Mouse (Mus musculus) frontal cortex, postnatal 10 days (tissue): ENCODE results near the gene Card19.

Experiments used
- DNase-seq, 2 experiments: peaks; one replicate each; pipeline ENCODE4 v3.0.0; 2022; ENCODE audit warnings: low spot score in 2 of 2, mixed read lengths in 1 of 2

Gene Card19

DNA sequence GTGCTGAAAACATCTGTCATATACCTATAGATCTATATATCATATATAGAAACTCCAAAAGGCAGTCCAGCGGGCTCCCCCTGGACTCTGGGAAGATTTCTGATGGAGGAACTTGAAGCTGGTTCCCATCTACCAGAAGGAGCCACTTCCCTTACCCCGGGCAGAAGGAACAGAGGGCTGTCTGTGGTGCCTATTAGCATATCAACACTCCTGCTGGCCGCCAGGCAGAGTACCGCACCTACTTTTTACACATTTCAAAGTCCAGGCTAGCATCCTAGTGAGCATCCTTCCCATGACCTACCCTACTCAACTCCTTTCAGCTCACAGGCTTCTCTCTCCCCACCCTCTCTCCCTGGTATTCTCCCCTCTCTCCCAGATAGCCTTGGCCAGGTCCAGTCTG lies 9.8 kb upstream of the Card19 start:
- no peak for DNase-seq

DNA sequence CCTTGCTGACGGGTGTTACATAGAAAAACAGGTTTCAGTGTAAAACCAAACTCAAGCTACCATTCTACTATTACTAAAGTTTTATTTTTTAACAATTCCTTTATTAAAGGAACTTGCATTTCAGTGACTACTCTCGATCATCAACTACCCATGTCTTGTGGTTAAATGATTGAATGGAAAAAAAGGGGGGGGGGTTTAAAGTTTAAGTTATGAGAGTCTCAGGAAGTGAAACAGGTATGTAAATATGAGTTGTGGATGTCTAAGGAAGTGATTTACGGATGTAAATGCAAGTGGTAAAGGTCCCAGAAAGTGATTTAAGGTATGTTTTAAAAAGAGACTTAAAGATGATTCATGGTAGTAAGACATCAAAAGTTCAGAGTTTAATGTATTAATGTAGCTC lies 9.3 kb upstream of the Card19 start:
- no peak for DNase-seq

DNA sequence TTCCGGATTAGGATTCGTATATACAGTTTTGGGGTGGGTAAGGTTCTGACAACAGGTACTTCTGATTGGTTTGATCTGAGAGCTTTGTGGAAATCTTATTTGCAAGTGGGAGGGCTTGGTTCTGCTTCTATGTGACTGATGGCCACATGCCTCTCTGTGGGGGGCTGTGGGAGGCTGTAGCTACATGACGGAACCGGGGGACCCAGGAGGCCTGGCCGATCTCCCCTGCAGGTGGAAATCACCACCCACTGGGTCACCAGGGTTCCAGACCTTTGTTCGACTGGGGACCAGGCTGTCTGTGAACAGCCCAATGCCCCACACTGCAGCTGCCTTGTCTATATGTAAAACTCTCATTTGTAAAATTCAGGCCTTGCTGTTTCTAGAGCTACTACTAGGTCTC lies 8.9 kb upstream of the Card19 start:
- no peak for DNase-seq

DNA sequence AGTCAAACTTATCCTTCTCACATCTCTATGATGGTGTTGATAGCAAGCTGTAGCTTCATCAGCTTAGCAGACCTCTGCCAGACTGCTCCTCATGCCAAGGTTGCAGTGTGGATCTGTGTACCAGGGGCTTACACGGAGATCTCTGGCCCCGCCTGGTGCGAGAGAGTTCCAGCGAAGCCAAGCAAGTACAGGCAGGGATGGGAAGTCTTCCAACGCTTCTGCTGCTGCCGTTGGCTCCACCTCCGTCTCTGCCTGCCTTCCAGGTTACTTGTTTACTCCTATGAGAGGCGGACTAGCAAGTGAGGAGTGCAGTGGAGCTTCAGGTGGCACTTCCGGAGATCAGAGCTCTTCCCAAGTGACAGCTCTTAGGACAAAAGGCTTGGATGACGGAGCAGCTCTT lies 8.5 kb upstream of the Card19 start:
- DNase-seq, result no peak

DNA sequence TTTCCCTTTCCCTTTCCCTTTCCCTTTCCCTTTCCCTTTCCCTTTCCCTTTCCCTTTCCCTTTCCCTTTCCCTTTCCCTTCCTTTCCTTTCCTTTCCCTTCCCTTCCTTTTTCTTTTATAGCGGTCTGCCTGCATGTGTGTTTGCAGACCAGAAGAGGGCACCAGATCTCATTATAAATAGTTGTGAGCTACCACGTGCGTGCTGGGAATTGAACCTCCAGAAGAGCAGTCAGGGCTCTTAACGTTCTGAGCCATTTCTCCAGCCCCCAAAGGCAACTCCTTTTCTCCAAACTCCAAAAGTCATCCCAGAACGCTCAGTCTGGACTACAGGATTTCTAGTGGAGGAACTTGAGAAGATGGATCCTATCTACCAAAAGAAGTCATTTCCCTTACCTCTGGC lies 5.1 kb upstream of the Card19 start:
- no peak for DNase-seq

DNA sequence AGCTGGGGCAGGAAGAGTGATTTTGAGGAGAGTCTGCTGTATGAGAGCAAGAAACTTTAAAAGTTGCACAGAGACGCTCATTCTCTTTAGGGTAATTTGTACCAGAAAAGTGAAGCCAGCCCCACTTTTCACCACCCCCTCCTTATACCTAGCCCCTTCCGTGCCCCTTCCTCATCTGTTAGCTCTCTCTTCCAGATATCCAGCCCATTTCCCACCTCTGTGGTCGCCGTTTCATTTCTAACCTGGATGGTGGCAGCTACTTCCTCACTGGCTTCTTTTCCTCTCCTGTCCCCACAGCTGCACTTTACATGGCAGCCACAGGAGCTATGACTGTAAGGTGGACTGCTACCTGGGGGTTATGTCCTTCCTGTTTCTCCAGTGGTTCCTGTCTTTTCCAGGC lies 3.5 kb upstream of the Card19 start:
- no peak for DNase-seq

DNA sequence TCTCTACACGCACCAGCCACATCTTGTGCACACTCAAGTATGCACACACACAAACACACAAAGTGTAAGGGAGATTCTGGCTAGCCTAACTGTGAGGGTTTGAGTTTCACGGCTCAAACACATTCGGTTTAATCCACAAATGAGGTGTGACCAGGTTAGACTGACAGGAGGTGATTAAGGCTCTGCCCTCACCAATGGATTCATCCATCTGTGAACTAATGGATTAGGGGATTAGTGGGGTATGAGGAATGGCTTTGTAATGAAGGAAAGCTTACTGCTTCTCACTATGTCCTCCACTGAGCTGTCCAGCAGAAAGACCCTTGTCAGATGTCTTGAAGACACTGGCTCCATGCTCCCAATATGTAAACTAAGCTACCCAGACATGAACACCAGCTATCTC lies 2.8 kb upstream of the Card19 start:
- no peak for DNase-seq

DNA sequence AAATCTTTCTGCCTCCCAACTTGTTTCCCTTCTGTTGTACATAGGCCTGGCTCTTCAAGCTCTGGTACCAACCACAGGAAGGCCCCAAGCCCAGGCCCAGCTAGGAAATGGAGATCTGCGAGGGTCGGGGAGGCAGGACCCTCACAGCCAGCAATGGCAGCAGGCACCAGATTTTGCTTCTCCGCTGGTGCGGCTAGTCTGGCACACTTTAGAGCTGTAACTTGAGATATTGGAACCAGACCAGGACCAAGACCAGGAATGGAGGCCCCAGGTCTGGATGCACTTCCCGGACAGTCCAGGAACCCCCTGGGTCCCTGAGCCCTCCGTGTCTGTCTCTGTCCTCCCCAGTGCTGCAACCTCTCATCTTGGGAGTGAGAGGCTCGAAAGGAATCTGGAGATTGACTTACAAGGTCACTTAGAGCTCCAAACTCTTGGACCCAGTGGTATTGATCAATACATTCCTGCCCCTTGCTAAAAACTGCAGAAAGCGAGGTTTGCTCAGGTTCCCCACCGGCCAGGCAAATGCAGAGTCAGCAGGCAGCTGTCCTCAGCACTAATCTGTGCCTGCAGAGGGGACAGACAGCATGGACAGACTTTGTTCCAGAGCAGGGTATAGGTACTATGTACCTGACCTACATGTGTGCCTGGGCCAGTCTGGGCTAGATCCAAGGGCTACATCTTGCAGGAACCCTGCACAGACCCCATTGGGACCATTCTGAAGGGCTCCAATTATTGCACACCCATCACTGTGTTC lies 1.1 kb upstream of the Card19 start:
- no peak for DNase-seq

DNA sequence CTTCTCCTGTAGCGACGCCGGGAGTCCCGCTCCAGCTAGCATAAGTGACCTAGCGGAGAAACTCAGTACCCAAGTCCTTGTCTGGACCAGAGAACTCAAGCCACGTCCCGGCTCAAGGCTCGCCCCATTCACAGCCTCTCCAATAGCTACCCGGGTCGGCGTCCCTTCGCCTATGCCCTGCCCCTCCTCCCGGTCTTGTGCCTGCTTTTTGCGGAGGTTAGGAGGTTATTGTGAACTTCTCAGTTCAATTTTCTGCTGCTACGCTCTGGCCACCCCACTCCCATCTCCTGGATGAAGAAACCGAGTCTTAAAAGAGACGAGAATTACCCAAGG lies 349 bp upstream of the Card19 start:
- no peak for DNase-seq

DNA sequence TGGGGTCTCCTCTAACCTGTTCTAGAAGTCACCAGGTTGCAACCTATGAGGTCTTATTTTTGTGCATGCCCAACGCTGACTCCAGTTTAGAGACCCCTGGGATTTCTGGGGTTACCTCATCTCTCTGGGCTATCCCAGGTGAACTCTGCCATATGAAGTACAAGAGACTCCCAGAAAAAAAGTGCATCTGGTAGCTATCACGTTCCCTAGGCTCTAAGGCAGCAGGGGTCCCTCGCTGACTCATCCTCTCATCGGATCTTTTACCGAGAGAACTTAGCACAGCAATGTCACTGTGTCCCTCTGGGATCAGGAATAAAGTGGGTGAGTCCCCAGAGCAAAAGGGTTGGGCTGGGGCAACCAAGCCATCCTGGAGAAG lies 721 bp downstream of the Card19 start:
- DNase-seq, result no peak

DNA sequence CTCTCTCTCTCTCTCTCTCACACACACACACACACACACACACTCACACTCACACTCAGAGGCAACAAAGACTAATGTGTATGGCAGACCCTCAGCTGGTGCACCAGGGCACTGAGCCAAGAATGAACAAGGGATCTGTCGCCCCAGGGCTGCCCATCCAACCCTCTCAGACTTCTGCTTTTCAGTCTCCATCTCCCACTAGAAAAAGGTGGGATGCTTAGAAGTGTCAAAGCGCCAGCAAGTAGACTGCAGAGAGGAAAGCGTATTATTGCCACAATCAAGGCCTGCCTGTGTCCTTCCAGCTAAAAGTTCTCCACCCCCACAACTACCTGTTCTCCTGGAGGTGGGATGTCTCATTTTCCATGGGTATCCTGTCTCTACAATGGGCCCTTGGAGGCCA lies 1.4 kb downstream of the Card19 start:
- no peak for DNase-seq

DNA sequence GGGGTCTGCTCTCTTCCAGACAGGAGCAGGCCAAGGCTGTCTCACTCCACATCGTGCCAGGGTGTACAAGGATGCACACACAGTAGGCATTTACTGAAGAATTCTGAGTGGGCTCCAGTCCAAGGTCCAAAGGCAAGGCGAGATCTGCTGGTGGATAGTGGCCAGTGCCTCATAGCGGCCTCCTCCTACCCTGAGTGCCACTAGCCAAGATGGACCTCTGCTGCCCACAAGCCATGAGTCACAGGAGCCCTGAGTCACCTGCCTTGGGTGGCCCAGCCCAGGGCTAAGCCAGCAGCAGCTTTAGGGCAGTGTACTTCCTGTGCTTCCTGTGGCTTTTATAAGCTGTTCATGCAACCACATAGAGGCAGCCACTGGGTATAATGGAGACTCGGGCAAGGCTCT lies 2.3 kb downstream of the Card19 start:
- DNase-seq, result no peak

DNA sequence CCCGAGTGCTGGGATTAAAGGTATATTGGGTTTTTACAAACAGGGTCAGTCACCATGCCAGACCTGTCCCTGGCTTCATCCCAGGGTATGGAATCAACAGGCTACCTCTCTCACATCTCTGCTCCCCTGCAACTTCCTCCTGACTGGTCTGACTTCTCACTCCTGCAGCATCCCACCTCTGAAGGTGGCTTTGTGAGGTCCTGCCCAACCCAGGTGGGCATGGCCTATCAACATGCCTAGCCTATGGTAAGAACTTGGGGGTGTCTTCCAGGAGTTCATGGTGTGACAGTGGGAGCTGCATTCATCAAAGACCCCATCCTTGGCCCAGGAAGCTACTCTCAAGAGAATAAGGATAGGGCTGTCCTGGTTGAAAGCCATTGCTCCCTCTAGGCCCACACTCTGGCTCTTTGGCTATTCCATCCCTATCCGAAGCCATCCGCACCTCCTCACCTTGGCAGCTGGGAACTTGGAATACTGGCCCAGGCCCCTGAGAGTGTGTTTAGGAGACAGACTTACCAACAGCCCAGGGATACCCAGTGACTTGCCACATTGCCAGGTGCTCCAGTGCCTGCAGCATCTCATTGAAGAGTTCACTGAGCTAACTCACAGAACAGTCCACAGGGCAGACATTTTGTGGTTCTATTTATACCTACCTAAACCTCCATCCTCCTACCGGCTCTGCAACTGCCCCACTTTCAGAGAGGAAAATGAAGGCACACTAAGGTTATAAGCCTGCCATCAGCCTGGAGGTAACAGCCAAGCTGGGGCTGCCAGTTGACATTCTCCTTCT lies 2.9 kb downstream of the Card19 start:
- DNase-seq, result no peak

DNA sequence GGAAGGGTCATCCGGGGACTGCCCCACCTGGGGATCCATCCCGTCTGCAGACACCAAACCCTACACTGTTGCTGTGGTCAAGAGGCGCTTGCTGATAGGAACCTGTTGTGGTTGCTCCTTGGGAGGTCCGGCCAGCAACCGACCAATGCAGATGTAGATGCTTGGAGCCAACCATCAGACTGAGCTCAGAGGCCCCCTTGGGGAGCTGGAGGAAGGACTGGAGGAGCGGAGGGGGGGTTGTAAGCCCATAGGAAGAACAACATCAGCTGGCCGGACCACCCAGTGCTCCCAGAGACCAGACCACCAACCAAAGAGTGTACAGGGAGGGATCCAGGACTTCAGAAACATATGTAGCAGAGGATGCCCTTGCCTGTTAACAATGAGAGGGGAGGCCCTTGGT lies 6.5 kb downstream of the Card19 start:
- no peak for DNase-seq

DNA sequence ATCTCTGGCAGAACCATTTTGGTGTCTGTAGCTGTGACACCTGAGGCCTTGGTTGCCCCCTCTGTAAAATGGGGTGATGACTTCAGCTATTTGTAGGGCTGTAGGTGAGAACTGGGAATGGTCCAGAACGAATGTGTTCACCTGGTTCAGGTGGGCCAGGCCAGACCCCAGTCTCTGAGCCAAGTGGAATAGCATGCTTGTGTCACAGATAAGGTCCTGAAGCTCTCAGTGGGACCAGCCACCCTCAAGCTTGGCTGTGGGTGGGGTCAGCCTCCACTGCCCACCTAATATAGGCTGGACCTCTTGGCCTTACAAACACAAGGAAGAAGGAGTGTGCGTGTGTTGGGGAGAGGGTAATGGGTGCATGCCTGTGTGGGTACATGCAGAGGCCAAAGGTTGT lies 9.5 kb downstream of the Card19 start:
- no peak for DNase-seq

DNA sequence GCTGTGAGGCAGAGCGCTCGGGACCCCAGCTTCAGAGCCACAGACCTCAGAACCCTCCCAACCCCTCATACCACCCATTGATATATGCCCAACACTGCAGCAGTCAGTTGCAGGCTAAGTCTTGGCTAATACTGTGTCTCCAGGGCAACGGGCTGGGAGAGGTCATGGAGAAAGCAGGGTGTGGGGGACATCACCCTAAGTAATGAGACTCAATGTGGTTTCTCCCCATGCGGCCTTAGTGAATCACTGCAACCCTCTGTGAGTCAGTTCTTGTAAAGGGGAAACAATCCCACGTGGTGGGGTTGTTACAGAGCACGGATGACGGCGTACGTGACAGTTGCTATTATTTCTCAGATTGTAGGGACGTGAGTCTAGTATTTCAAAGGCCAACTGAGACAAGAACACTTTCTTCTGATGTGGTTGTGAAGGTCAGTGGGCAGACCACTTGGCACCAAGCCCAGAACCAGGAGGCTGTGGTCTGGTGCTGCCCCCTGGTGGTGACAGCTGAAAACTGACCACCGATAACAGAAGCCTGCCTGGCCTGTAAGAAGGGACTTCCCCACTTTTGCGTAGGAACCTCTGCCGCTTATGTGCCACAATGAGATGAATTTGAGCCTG lies 10.3 kb downstream of the Card19 start:
- peak; percentile 69 to 82 for DNase-seq

DNA sequence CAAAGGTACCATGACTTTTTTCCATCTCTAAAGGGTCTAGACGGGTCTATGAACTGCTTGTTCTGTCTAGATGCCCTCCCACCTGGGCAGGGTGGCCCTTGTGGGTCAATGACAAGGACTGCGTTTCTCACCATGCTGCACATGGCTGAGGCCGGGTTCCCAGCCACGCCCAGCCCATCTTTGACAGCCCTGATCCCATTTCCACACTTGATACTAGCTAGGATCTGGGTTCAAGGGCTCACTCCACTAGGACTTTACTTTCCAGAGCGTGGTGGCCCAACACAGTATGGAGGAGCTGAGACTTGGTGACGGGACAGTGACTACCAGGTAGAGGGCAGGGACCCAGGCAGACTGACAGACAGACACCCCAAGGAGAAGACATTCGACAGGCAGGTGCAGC lies 13.3 kb downstream of the Card19 start:
- no peak for DNase-seq

DNA sequence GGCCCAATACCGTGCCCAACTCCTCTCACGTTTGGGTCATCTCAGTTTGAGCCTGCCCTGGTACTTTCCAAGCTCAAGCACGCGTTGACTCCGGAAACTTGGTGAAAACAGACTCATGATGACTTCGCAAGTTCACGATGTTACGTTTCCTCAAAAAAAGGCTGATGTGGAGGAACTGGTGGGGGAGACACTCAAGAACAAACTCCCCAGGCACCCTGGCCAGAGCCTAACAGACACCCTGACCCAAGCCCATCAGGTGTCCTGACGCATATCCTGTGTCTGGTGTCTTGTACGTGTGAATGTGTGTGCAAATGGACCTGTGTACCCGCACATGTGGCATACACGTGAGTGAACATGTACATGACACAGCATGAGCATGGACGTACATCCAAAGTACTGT lies 15.1 kb downstream of the Card19 start:
- no peak for DNase-seq

DNA sequence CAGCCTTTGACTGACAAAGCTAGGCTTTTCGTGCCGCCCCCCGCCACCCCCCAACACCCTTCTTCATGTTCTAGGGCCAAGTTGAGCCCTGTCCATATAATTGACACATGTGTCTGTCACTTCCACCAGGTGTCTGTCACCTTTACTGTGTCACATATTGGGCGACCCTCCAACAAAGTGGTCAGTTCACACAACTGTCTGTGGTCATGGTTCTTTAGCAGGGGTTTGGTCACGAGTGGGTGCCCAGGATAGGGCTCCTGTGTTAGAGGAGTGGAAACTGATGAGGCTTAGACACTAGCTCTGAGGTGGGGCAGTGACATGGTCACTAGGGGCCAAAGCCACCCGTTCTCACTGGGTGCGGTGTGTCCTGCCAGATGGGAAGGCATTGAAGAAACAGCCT lies 15.9 kb downstream of the Card19 start:
- DNase-seq, result no peak

DNA sequence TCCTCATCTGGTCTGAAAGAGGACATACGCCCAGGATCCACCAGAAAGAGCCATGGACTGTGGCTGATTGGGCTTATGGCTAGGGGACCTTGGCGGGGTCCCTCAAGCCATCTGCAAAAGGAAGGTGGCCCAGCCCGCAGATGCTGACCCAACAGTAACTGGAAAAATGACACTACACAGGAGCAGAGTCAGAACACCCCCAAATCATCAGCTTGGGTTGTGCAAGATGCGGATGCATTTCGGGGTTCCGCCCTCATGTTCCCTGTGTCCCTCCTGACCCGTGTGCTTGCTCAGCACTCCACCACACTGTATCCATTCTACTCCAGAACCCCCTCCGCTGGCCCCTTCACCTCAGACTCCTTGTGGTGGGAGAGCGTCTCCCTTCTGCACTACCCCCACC lies 17.1 kb downstream of the Card19 start:
- no peak for DNase-seq

DNA sequence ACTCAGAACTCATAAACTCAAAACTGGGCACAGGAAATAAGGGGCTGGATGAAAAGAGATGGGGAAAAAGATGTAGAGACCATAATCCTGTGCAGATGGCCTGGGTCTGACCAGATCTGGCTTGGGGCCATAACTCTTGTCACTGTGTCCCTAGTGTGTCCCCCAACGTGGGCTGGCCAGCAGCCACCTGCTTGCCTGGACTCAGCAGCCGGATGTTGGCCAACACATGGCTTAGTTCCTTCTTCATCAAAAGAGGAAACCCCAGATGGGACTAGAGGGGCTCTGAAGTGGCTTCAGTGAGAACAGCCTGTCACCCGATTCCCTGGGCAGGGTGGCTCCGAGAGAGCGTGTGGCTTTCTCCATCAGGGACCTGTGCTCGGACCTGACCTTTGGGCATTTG lies 19.1 kb downstream of the Card19 start:
- peak in 1 of 2 experiments; percentile 67 for DNase-seq

DNA sequence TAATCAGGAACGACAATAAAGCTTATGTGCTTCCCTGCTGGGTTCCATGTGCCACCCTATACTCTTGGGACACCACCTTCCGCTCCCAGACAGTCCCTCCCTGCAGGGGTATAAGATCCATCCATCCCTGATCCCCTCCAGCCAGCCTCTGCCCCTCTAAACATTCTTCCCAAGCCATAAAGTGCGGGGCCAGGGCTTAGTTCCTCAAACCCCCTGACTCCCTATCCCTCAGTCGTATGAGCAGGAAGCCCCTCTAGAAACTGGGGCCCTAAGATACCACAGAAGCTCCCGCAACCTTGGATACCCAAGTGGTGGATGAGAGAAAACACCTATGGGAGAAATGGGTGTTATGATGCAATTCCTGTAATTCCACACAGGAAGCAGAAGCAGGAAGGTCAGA lies 19.6 kb downstream of the Card19 start:
- no peak for DNase-seq

DNA sequence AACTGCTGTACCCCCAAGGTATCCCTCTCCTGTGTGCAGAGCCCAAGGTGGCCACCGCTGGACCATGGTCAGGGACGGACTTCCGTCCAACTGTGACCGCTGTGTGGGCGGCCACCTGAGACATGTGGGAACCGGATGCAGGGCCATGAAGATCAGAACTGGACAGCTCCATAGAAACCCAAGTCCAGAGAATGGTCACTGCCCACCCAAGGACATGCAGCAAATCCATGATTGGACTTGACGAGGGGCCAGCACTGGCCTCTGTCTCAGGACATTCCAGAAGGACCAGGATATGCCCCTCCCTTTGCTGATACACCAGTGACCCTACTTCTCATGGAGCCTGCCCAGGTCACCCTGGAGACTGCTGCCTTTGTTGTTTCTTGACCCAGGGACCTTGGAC lies 20.2 kb downstream of the Card19 start:
- DNase-seq, result no peak
